Mouse (Mus musculus) midbrain, embryonic 11.5 days (tissue): ENCODE data around the gene Wbp1. TPM values are rescaled to one million over a fixed set of nuclear protein-coding genes. Genes with fewer than 3 reads are reported as not detected.

Source experiments
- ATAC-seq: fragments of 200-750 bp; cut with Nextera tagmentation; 2 replicates; pipeline ENCODE4 v1.8.0; 2017; ENCODE audit warnings: moderate TSS enrichment, moderate library complexity; ENCODE audit not compliant: low FRiP score
- DNase-seq: peaks from one replicate; pipeline ENCODE4 v3.0.0; 2015; ENCODE audit warnings: low spot score; ENCODE audit errors: missing footprints
- H3K27ac ChIP-seq: fragments of 300-500 bp; sonication (generic); 2 replicates; pipeline ENCODE4 v1.5.1; 2014; ENCODE audit warnings: low read depth, low read length
- H3K27me3 ChIP-seq: fragments of 300-500 bp; sonication (generic); 2 replicates; pipeline ENCODE4 v1.6.1; 2014; ENCODE audit warnings: mild to moderate bottlenecking, low read length, moderate library complexity, mixed read lengths; ENCODE audit not compliant: control insufficient read depth, insufficient read depth
- H3K36me3 ChIP-seq: fragments of 300-500 bp; sonication (generic); 2 replicates; pipeline ENCODE4 v1.6.1; 2014; ENCODE audit warnings: mild to moderate bottlenecking, low read length, moderate library complexity, mixed read lengths; ENCODE audit not compliant: control insufficient read depth, insufficient read depth
- H3K4me1 ChIP-seq: fragments of 300-500 bp; sonication (generic); 2 replicates; pipeline ENCODE4 v1.6.1; 2014; ENCODE audit warnings: low read length; ENCODE audit not compliant: control insufficient read depth, insufficient read depth
- H3K4me2 ChIP-seq: fragments of 300-500 bp; sonication (generic); 2 replicates; pipeline ENCODE4 v1.6.1; 2014; ENCODE audit warnings: mild to moderate bottlenecking, moderate library complexity
- H3K4me3 ChIP-seq: fragments of 300-500 bp; sonication (generic); 2 replicates; pipeline ENCODE4 v1.5.1; 2014; ENCODE audit warnings: low read depth, low read length
- H3K9ac ChIP-seq: fragments of 300-500 bp; sonication (generic); 2 replicates; pipeline ENCODE4 v1.6.1; 2014; ENCODE audit warnings: low read length
- H3K9me3 ChIP-seq: fragments of 300-500 bp; sonication (generic); 2 replicates; pipeline ENCODE4 v1.6.1; 2016; ENCODE audit warnings: low read length; ENCODE audit not compliant: control insufficient read depth
- WGBS: fragments of 180-500 bp; shearing (Covaris S2); extraction: QIAGEN DNeasy Blood & Tissue Kit; methylation state at CpG from one replicate; pipeline ENCODE4 v1.1.7; 2014; 5-methylcytosine and 5-hydroxymethylcytosine counted together
- polyA plus RNA-seq: library from polyadenylated mRNA; unstranded; fragments of >200 nt; fragmentation: Nextera tagmentation; extraction: Ambion mirVana; gene quantifications from 2 replicates; pipeline ENCODE4 v1.2.1, GENCODE M21; 2014

The Wbp1 gene
- polyA plus RNA-seq, 1 experiment from 2014 or later = 153 TPM

DNA sequence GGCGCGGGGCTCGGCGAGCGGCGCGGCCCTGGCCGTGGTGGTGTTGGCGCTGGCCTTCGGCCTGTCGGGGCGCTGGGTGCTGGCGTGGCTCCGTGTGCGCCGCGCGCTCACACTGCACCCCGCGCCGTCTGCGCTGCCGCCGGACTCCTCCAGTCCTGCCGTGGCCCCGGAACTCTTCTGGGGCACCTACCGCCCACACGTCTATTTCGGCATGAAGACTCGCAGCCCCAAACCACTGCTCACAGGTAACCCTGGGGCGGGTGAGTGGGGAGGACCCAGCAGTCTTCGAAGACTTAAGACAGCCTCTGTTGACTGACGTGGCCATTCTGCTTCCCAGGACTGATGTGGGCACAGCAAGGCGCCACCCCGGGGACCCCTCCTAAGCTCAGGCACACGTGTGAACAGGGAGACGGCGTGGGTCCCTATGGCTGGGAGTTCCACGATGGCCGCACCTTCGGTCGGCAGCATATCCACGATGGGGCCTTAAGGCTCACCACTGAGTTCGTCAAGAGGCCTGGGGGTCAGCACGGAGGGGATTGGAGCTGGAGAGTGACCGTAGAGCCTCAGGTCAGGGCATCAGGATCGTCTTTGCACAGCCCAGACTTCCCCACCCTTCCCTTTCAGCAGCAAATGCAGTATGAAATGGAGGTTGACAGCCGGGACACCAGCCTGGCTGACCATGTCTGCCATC, 5.5 kb downstream of the Wbp1 start:
- Histone ChIP-seq H3K4me2 (peak overlapping the region; percentile 77), H3K4me3 (peak overlapping the region; percentile 77), H3K27me3 (no peaks in the 10 kb centered on the region), H3K9me3 (no peaks in the 10 kb centered on the region), H3K27ac (peak overlapping the region; percentile 63), H3K36me3 (no peaks in the 10 kb centered on the region; the same call in 1 of the 2 replicates), H3K9ac (peak overlapping the region; percentile 86), H3K4me1 (peaks cover 23% of the 10 kb centered on the region)
- ATAC-seq = no peak; the same call in 1 of the 2 replicates
- DNase-seq = peak; percentile 91
- 2% methylated on average over 45 of the region's 48 CpGs for WGBS

- H3K4me3 ChIP-seq = peak within 1 kb of the TSS; percentile 77
- DNase-seq (peak; percentile 98), ATAC-seq (peak; percentile 91)
- no peaks in the 10 kb centered on the region for H3K9me3 ChIP-seq
- under 1% methylated on average over 51 of the region's 58 CpGs for WGBS
- no peaks in the 10 kb centered on the region for H3K27me3 ChIP-seq
- H3K36me3 ChIP-seq = no peaks in the 10 kb centered on the region; the same call in 1 of the 2 replicates
- peaks cover 20% of the 10 kb centered on the region for H3K4me1 ChIP-seq
- peak within 1 kb of the TSS; percentile 86 for H3K9ac ChIP-seq
- peak within 1 kb of the TSS; percentile 63 for H3K27ac ChIP-seq
- peak within 1 kb of the TSS; percentile 77 for H3K4me2 ChIP-seq
Measured at GRCm38 (mm10) chr6:83115011-83115671, 6.2 kb downstream of the Wbp1 start, which contains the start of gene Mogs. Gene Mogs (plus strand): TSS chr6:83115496.

DNA sequence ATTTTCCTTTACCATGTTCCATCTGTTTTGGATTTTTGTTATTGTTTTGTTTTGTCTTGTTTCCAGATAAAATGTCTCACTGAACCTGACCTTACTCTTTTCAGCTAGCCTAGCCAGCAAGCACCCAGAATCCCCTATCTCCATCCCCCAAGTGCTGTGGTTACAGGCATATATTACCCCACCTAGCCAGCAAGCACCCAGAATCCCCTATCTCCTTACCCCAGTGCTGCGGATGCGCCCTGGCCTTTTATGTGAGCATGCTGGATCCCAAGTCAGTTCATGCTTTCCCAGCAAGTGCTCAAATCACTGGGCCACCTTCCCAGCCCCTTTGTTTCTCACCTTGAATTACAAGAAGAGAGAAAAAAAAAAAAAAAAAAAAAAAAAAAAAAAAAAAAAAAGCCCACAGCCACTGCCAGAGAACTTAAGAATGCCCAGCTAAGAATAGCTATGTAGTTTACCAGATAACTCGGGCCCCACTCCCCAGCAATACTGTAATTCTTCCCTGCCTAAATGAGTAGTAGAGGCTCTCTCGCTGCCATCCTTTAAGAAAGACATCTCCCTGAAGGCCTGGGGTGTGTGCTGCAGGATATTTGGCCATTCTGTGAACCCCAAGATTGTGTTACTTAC, 9.7 kb downstream of the Wbp1 start:
- H3K4me1 ChIP-seq = peaks cover 25% of the 10 kb centered on the region
- ATAC-seq = no peak
- 88% methylated on average over 4 of the region's 4 CpGs for WGBS

GRCm38 (mm10) chr6:83108762-83109668, 12.3 kb downstream of the Wbp1 start, which contains the start of gene Mrpl53:
Gene Mrpl53 (plus strand): TSS chr6:83109040.
- DNase-seq = peak; percentile 98
- peak within 1 kb of the TSS; percentile 94 for H3K4me3 ChIP-seq
- ATAC-seq = peak; percentile 91
- 1% methylated on average over 74 of the region's 76 CpGs for WGBS
- peak within 1 kb of the TSS; percentile 93 for H3K9ac ChIP-seq
- H3K36me3 ChIP-seq = no peaks in the 10 kb centered on the region
- H3K4me1 ChIP-seq = peaks cover 14% of the 10 kb centered on the region
- peak within 1 kb of the TSS; percentile 65 for H3K27ac ChIP-seq
- H3K4me2 ChIP-seq = peak within 1 kb of the TSS; percentile 91
- no peaks in the 10 kb centered on the region for H3K27me3 ChIP-seq
- no peaks in the 10 kb centered on the region for H3K9me3 ChIP-seq

More for the DNA sequence above, 9.7 kb downstream of the Wbp1 start:
- Histone ChIP-seq H3K4me3 (no peak overlapping the region), H3K36me3 (no peaks in the 10 kb centered on the region), H3K4me2 (no peak overlapping the region), H3K9ac (no peak overlapping the region), H3K9me3 (no peaks in the 10 kb centered on the region), H3K27ac (no peak overlapping the region), H3K27me3 (no peaks in the 10 kb centered on the region)
- DNase-seq = no peak

GRCm38 (mm10) chr6:83107566-83108400, 13.6 kb downstream of the Wbp1 start:
- 42% methylated on average over 12 of the region's 13 CpGs for WGBS
- Histone ChIP-seq H3K9ac (peak overlapping the region; percentile 93), H3K27ac (no peak overlapping the region), H3K4me3 (peak overlapping the region; percentile 94), H3K36me3 (no peaks in the 10 kb centered on the region), H3K4me1 (peaks cover 19% of the 10 kb centered on the region), H3K27me3 (peaks cover 7% of the 10 kb centered on the region; the same call in 1 of the 2 replicates), H3K9me3 (no peaks in the 10 kb centered on the region), H3K4me2 (peak overlapping the region; percentile 91)
- peak; percentile 94 for DNase-seq
- ATAC-seq = peak; percentile 51

GRCm38 (mm10) chr6:83104158-83104557, 17.2 kb downstream of the Wbp1 start:
- H3K9ac ChIP-seq = no peak overlapping the region
- H3K27ac ChIP-seq = no peak overlapping the region
- DNase-seq = no peak
- 78% methylated on average over 4 of the region's 4 CpGs for WGBS
- H3K9me3 ChIP-seq = no peaks in the 10 kb centered on the region
- no peak overlapping the region for H3K4me2 ChIP-seq
- H3K4me1 ChIP-seq = peaks cover 21% of the 10 kb centered on the region
- no peak for ATAC-seq
- no peaks in the 10 kb centered on the region for H3K36me3 ChIP-seq
- H3K4me3 ChIP-seq = no peak overlapping the region
- H3K27me3 ChIP-seq = peaks cover 9% of the 10 kb centered on the region; the same call in 1 of the 2 replicates

GRCm38 (mm10) chr6:83103130-83103650, 18.2 kb downstream of the Wbp1 start:
- ATAC-seq (no peak), DNase-seq (no peak)

More at GRCm38 (mm10) chr6:83103130-83103650, 18.2 kb downstream of the Wbp1 start:
- H3K27ac ChIP-seq = no peak overlapping the region
- 47% methylated on average over 11 of the region's 11 CpGs for WGBS
- H3K4me2 ChIP-seq = peak overlapping the region; percentile 99; the same call in 1 of the 2 replicates
- no peaks in the 10 kb centered on the region for H3K9me3 ChIP-seq
- peaks cover 9% of the 10 kb centered on the region; the same call in 1 of the 2 replicates for H3K27me3 ChIP-seq
- H3K4me1 ChIP-seq = peaks cover 18% of the 10 kb centered on the region
- H3K4me3 ChIP-seq = no peak overlapping the region
- no peaks in the 10 kb centered on the region for H3K36me3 ChIP-seq
- peak overlapping the region; percentile 5; the same call in 1 of the 2 replicates for H3K9ac ChIP-seq
